Mouse (Mus musculus): Measurements from ENCODE around the gene Abcb1a.

DNA sequence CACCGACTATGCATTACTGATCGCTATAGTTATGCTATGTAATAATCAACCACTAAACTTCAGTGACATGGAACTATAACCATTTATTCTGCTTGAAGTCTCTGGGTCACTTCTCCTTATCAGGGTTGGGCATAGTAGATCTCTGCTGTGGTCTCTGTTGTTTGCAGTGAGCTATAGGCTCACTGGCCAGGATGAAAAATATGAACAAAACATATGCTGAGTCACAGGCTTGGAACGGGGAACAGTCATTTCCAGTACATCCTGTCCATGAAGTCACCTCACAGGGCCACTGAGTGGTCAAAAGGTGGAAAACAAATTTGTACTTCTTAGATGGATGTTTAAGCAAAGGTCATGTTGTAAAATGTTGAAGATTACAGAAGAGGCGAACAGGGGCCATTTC lies 77.2 kb downstream of the Abcb1a start:
- TF ChIP-seq MAFK (IDR thresholded peaks at IDR 0.05; ENCODE audit: insufficient read depth, low read depth, low read length): no peak
- TF ChIP-seq ZC3H11A (IDR thresholded peaks at IDR 0.05; ENCODE audit: borderline replicate concordance, low read depth, low read length): no peak

All from ES-E14 (cell line).